Mouse (Mus musculus): ENCODE data around the gene Gast.

GRCm38 (mm10) chr11:100298274-100299036, 35.8 kb upstream of the Gast start:
- TF ChIP-seq POLR2A (IDR thresholded peaks at IDR 0.05; ENCODE audit: borderline replicate concordance, insufficient read depth, low read length) (no peak), CTCF (IDR thresholded peaks at IDR 0.05; ENCODE audit: borderline replicate concordance, insufficient read depth, low read depth, low read length) (peak; percentile 85)

Measured in cerebellum, adult 2 months (tissue).